Mouse (Mus musculus): ENCODE data around the gene Tent4a. TPM values are rescaled to one million over a fixed set of nuclear protein-coding genes. Genes with fewer than 3 reads are reported as not detected.
A peak's percentile ranks its signal among the peaks of the same experiment; 100 is the strongest.

Gene Tent4a
- total RNA-seq, 1 experiment from 2014 or later: 21.1 TPM

GRCm38 (mm10) chr13:69479906-69480305, 54.5 kb downstream of the Tent4a start:
- DNase-seq: no peak

- DNase-seq: no peak
These were observed 55.7 kb downstream of the Tent4a start for GRCm38 (mm10) chr13:69478703-69479102.

- peak; percentile 80 for DNase-seq
These were observed 73.6 kb downstream of the Tent4a start for GRCm38 (mm10) chr13:69460635-69461465.

- DNase-seq: peak; percentile 71
These were observed 74.6 kb downstream of the Tent4a start for GRCm38 (mm10) chr13:69459657-69460458.

GRCm38 (mm10) chr13:69458891-69459290, 75.5 kb downstream of the Tent4a start:
- DNase-seq: no peak

GRCm38 (mm10) chr13:69458461-69458860, 76.0 kb downstream of the Tent4a start:
- DNase-seq: no peak

GRCm38 (mm10) chr13:69457105-69457504, 77.3 kb downstream of the Tent4a start:
- DNase-seq: no peak

- DNase-seq: no peak
These were observed 77.8 kb downstream of the Tent4a start for GRCm38 (mm10) chr13:69456641-69457040.

- DNase-seq: no peak
These were observed 78.8 kb downstream of the Tent4a start for GRCm38 (mm10) chr13:69455476-69456175.

Other genes with a start within 250 kb of the Tent4a start
- 87.3 and 89.0 TPM in 2 replicates for gene Nsun2, start 871 bp downstream of the Tent4a start, total RNA-seq (2021)
- gene Srd5a1, start 76.8 kb upstream of the Tent4a start, total RNA-seq (2021): 16.7 and 18.2 TPM in 2 replicates
- gene Ube2ql1, start 205.3 kb upstream of the Tent4a start, total RNA-seq (2021): 1.4 and 2.3 TPM in 2 replicates

Measured in adrenal gland, postnatal 14 days (tissue).